In genomic region chr2:38312921-38313320, GRCm38 (mm10) we compare ENCODE assay signal across 25 mouse cellular contexts. TPM values are rescaled to one million over a fixed set of nuclear protein-coding genes. Genes with fewer than 3 reads are reported as not detected.
A peak's percentile ranks its signal among the peaks of the same experiment; 100 is the strongest.
DNase-seq lines count a peak whose midpoint lies in the region; ATAC-seq and TF ChIP-seq lines count a peak whose summit lies in the region.
"Had no signal": no experiment of that assay in that cellular context is flagged by ENCODE, and none has a peak within 500 bp of the region (broad histone marks: within the 10 kb centered on the region; RNA-seq: fewer than 3 reads in every experiment).

No protein-coding gene starts in this region.

- peak; percentile 58 to 68 for DNase-seq in cerebellum, postnatal 10 days
- no peak for DNase-seq in cerebellum, postnatal 4 days (ENCODE audit: low spot score in 2 of 2)
- DNase-seq in embryonic facial prominence, embryonic 14.5 days (ENCODE audit: low spot score), result peak; percentile 19
- DNase-seq in embryonic facial prominence, embryonic 10.5 days (ENCODE audit: low spot score), result no peak
- no peak for DNase-seq in c-Kit-positive CD71-positive TER-119-positive erythroid progenitor cells, embryonic 14.5 days (ENCODE audit: low spot score)
- DNase-seq: adrenal gland, postnatal 10 days; adrenal gland, postnatal 36 days; cerebellum, adult 8-10 months; cerebellum, postnatal 36 days; gastrocnemius, postnatal 25 days; heart, adult 18-20 months; heart, postnatal 10 days; heart, postnatal 36 days; kidney, adult 2 months had no signal

- no peak overlapping the region for H3K4me2 ChIP-seq in embryonic facial prominence, embryonic 14.5 days (ENCODE audit: low read depth, low read length)
- H3K4me2 ChIP-seq: embryonic facial prominence, embryonic 12.5 days; forebrain, embryonic 12.5 days; forebrain, embryonic 15.5 days; heart, embryonic 12.5 days; heart, embryonic 15.5 days; hindbrain, embryonic 13.5 days had no signal

- H3K36me3 ChIP-seq in embryonic facial prominence, embryonic 14.5 days (ENCODE audit: control insufficient read depth, insufficient read depth, low read length), result no peaks in the 10 kb centered on the region
- no peaks in the 10 kb centered on the region for H3K36me3 ChIP-seq in embryonic facial prominence, embryonic 10.5 days (replicated peaks)
- H3K36me3 ChIP-seq: embryonic facial prominence, embryonic 12.5 days; forebrain, embryonic 12.5 days; forebrain, embryonic 15.5 days; heart, embryonic 12.5 days; heart, embryonic 15.5 days; hindbrain, embryonic 10.5 days; hindbrain, embryonic 13.5 days had no signal

- no peaks in the 10 kb centered on the region for H3K4me1 ChIP-seq in embryonic facial prominence, embryonic 14.5 days (ENCODE audit: control insufficient read depth, insufficient read depth, low read length)
- no peaks in the 10 kb centered on the region for H3K4me1 ChIP-seq in embryonic facial prominence, embryonic 10.5 days
- H3K4me1 ChIP-seq in bone marrow macrophage, adult 2 months (ENCODE audit: control insufficient read depth, insufficient read depth, low read length), result peaks cover 16% of the 10 kb centered on the region
- H3K4me1 ChIP-seq: embryonic facial prominence, embryonic 12.5 days; forebrain, embryonic 15.5 days; heart, embryonic 12.5 days; heart, embryonic 15.5 days; hindbrain, embryonic 10.5 days; hindbrain, embryonic 13.5 days had no signal

- 52% methylated on average over 3 of the region's 3 CpGs for WGBS in embryonic facial prominence, embryonic 14.5 days
- WGBS in embryonic facial prominence, embryonic 10.5 days, result 39% methylated on average over 3 of the region's 3 CpGs

- H3K4me3 ChIP-seq in embryonic facial prominence, embryonic 14.5 days (ENCODE audit: low read depth, low read length), result no peak overlapping the region
- no peak overlapping the region for H3K4me3 ChIP-seq in embryonic facial prominence, embryonic 10.5 days
- no peak overlapping the region for H3K4me3 ChIP-seq in bone marrow macrophage, adult 2 months (ENCODE audit: insufficient read depth, low read length)
- H3K4me3 ChIP-seq: embryonic facial prominence, embryonic 12.5 days; erythroblast, embryonic 14.5 days; forebrain, embryonic 12.5 days; forebrain, embryonic 15.5 days; heart, embryonic 12.5 days; heart, embryonic 15.5 days; hindbrain, embryonic 10.5 days; hindbrain, embryonic 13.5 days had no signal

- H3K27ac ChIP-seq in embryonic facial prominence, embryonic 14.5 days (replicated peaks; ENCODE audit: low read depth, low read length), result no peak overlapping the region
- no peak overlapping the region for H3K27ac ChIP-seq in embryonic facial prominence, embryonic 10.5 days (replicated peaks)
- peak overlapping the region; percentile 40 for H3K27ac ChIP-seq in bone marrow macrophage, adult 2 months (ENCODE audit: insufficient read depth, low read depth, low read length)
- H3K27ac ChIP-seq: embryonic facial prominence, embryonic 12.5 days; forebrain, embryonic 12.5 days; forebrain, embryonic 15.5 days; heart, embryonic 15.5 days; hindbrain, embryonic 10.5 days; hindbrain, embryonic 13.5 days had no signal

- ATAC-seq in embryonic facial prominence, embryonic 14.5 days (ENCODE audit: low read depth), result no peak
- ATAC-seq: forebrain, embryonic 15.5 days; intestine, postnatal 0 days had no signal

- no peak overlapping the region for H3K9ac ChIP-seq in embryonic facial prominence, embryonic 14.5 days (ENCODE audit: low read depth, low read length)
- H3K9ac ChIP-seq: embryonic facial prominence, embryonic 12.5 days; forebrain, embryonic 12.5 days; forebrain, embryonic 15.5 days; heart, embryonic 12.5 days; heart, embryonic 15.5 days; hindbrain, embryonic 13.5 days had no signal

- no peak for TF ChIP-seq POLR2A in bone marrow macrophage, adult 2 months (IDR thresholded peaks at IDR 0.05; ENCODE audit: borderline replicate concordance, low read depth, low read length)

- 0 out of 2 replicates have a peak, but pooled peaks cover 3% of the 10 kb centered on the region for H3K27me3 ChIP-seq in embryonic facial prominence, embryonic 14.5 days (replicated peaks; ENCODE audit: control insufficient read depth, insufficient read depth, low read length)
- peaks cover 24% of the 10 kb centered on the region for H3K27me3 ChIP-seq in embryonic facial prominence, embryonic 10.5 days (replicated peaks; ENCODE audit: low read depth, poor library complexity, severe bottlenecking)
- H3K27me3 ChIP-seq: forebrain, embryonic 15.5 days had no signal

- H3K9me3 ChIP-seq in embryonic facial prominence, embryonic 14.5 days (ENCODE audit: control insufficient read depth, low read length), result no peaks in the 10 kb centered on the region
- no peaks in the 10 kb centered on the region for H3K9me3 ChIP-seq in embryonic facial prominence, embryonic 10.5 days
- H3K9me3 ChIP-seq: embryonic facial prominence, embryonic 12.5 days; forebrain, embryonic 12.5 days; forebrain, embryonic 15.5 days; heart, embryonic 12.5 days; heart, embryonic 15.5 days; hindbrain, embryonic 10.5 days; hindbrain, embryonic 13.5 days had no signal

- TF ChIP-seq CTCF in bone marrow macrophage, adult 2 months (IDR thresholded peaks at IDR 0.05; ENCODE audit: low read depth, low read length), result no peak

RNA-seq across cellular contexts. Expression of gene Dennd1a, which starts 25.7 kb away (rescaled TPM):
- 10.9 and 12.4 TPM in 2 replicates for polyA plus RNA-seq in embryonic facial prominence, embryonic 14.5 days (2014; fragmentation: Nextera tagmentation; extraction: Ambion mirVana)
- 12.2 and 13.7 TPM in 2 replicates for polyA plus RNA-seq in embryonic facial prominence, embryonic 10.5 days (2016; fragmentation: Nextera tagmentation; extraction: Ambion mirVana)
- polyA plus RNA-seq in bone marrow macrophage, adult 2 months (2012; ENCODE audit: insufficient read depth, insufficient read length, missing spikeins), result 73.7 and 78.8 TPM in 2 replicates

RNA-seq across cellular contexts. Expression of gene Lhx2, which starts 26.2 kb away (rescaled TPM):
- 10.4 and 11.2 TPM in 2 replicates for polyA plus RNA-seq in embryonic facial prominence, embryonic 14.5 days (2014; fragmentation: Nextera tagmentation; extraction: Ambion mirVana)
- 17.9 and 19.6 TPM in 2 replicates for polyA plus RNA-seq in embryonic facial prominence, embryonic 10.5 days (2016; fragmentation: Nextera tagmentation; extraction: Ambion mirVana)
- polyA plus RNA-seq in bone marrow macrophage, adult 2 months (2012; ENCODE audit: insufficient read depth, insufficient read length, missing spikeins), result 0.32 TPM in 1 of 2 replicates, not detected in the other
- polyA plus RNA-seq: intestine, embryonic 14.5 days; intestine, postnatal 0 days had no signal

Comparison
In these comparisons a context has a peak if more than half of its experiments do, and no peak if none do; other contexts are left out.
1. DNase-seq: peak in cerebellum, postnatal 10 days (2 of 2) and embryonic facial prominence, embryonic 14.5 days (single experiment); none in cerebellum, postnatal 4 days (0 of 2), embryonic facial prominence, embryonic 10.5 days (single experiment) and c-Kit-positive CD71-positive TER-119-positive erythroid progenitor cells, embryonic 14.5 days (single experiment).